Mouse (Mus musculus): Measurements from ENCODE around the gene Tcaim.

GRCm38 (mm10) chr9:122843760-122844159, 38.4 kb downstream of the Tcaim start, which contains the start of gene Gm35549:
- TF ChIP-seq CTCF (IDR thresholded peaks at IDR 0.05; ENCODE audit: insufficient read depth, low read length) (no peak), POLR2A (IDR thresholded peaks at IDR 0.05; ENCODE audit: borderline replicate concordance, extremely low read depth, low read depth, low read length) (no peak)

Measured in lung, adult 2 months (tissue).